In genomic region chr7:36914261-36914660, GRCm38 (mm10) we compare ENCODE assay signal across 17 mouse cellular contexts.
A peak's percentile ranks its signal among the peaks of the same experiment; 100 is the strongest.
DNase-seq lines count a peak whose midpoint lies in the region; ATAC-seq lines count a peak whose summit lies in the region.
"Had no signal": no experiment of that assay in that cellular context is flagged by ENCODE, and none has a peak within 500 bp of the region (broad histone marks: within the 10 kb centered on the region; RNA-seq: fewer than 3 reads in every experiment).

No protein-coding gene starts in this region.

- no peak for ATAC-seq in frontal cortex, adult (ENCODE audit: low TSS enrichment)
- ATAC-seq in cerebellum, adult (ENCODE audit: insufficient number of reproducible peaks, low FRiP score, low TSS enrichment): no peak
- ATAC-seq: forebrain, embryonic 16.5 days; Patski had no signal

- DNase-seq in frontal cortex, postnatal 36 days (ENCODE audit: low spot score in 2 of 2): peak; percentile 39 to 40
- peak; percentile 38 to 70 for DNase-seq in left cerebral cortex, postnatal 25 days (ENCODE audit: low spot score in 2 of 2)
- no peak for DNase-seq in left cerebral cortex, postnatal 4 days
- peak; percentile 32 to 44 for DNase-seq in right cerebral cortex, adult 2 months (ENCODE audit: low spot score in 2 of 2)
- DNase-seq in right cerebral cortex, postnatal 14 days: no peak
- peak; percentile 21 to 28 for DNase-seq in right cerebral cortex, postnatal 36 days (ENCODE audit: low spot score in 2 of 2)
- DNase-seq: adrenal gland, postnatal 36 days; cerebellum, adult 11-12 months; cerebellum, postnatal 10 days; gastrocnemius, postnatal 36 days; kidney, postnatal 25 days; liver; thymus, postnatal 25 days had no signal

- intact Hi-C loops in left cerebral cortex, postnatal 25 days (cut with DNase I): loop anchor here (2.0 to 10.0 kb wide), 4 partner anchors 49 to 859 kb away; partner anchors contain the start of gene Tshz3
- intact Hi-C loops in left cerebral cortex, postnatal 4 days (cut with DNase I): no loop called here

Comparison
In these comparisons a context has a peak if more than half of its experiments do, and no peak if none do; other contexts are left out.
1. DNase-seq: peak in frontal cortex, postnatal 36 days (2 of 2), left cerebral cortex, postnatal 25 days (2 of 2), right cerebral cortex, adult 2 months (2 of 2) and right cerebral cortex, postnatal 36 days (2 of 2); none in left cerebral cortex, postnatal 4 days (single experiment) and right cerebral cortex, postnatal 14 days (single experiment).